Mouse (Mus musculus): ENCODE data around the gene Bora.

GRCm38 (mm10) chr14:99044096-99044495 is 1.9 kb upstream of the Bora start:
- TF ChIP-seq CTCF (IDR thresholded peaks at IDR 0.05; ENCODE audit: insufficient read depth, low read length) (no peak), POLR2A (IDR thresholded peaks at IDR 0.05; ENCODE audit: borderline replicate concordance, extremely low read depth, low read depth, low read length) (no peak)
